Mouse (Mus musculus): Measurements from ENCODE around the gene Dnajc4. TPM values are rescaled to one million over a fixed set of nuclear protein-coding genes. Genes with fewer than 3 reads are reported as not detected.
A peak's percentile ranks its signal among the peaks of the same experiment; 100 is the strongest.

Gene Dnajc4
- polyA plus RNA-seq, 1 experiment: 31.6 TPM

DNA sequence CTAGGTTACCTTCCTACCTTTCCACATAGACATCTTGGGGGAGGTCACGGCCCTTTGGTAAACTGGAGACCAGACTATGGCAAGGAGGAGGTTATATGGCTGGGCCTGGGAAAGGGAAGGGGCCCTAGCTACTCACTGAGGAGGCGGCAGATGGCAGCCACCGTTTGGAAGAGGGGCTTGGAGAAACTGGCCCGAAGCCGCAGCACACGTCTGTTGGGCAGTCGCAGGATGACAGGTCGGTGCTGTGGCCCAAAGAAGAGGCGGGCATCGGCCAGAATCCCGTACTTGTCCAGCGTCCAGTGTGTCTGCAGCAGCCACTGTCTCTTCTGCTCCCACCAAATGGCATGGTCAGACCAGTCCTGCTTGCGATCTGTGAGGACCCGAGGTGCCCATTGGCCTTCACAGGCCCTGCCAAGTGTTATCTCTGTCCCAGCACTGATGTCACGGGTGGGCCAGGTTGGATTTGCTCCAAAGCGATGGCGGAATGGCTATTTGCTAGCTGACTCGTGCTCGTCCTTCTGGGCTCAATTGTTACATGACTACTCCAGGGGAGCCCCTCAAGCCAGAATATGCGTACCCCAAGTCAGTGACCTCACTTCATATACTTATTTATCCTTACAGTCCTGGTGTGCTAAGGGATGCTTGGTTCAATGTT lies 22.2 kb upstream of the Dnajc4 start:
- no peak for TF ChIP-seq CTCF (IDR thresholded peaks at IDR 0.05; ENCODE audit: borderline replicate concordance, control insufficient read depth, extremely low read depth, insufficient read depth, low read length, poor library complexity)
- TF ChIP-seq POLR2A (IDR thresholded peaks at IDR 0.05; ENCODE audit: control insufficient read depth, extremely low read depth, insufficient read depth, low read length, poor library complexity): no peak
- H3K27me3 ChIP-seq (ENCODE audit: control insufficient read depth, insufficient read depth, low read length): no peaks in the 10 kb centered on the region
- H3K4me1 ChIP-seq (replicated peaks; ENCODE audit: control insufficient read depth, insufficient read depth, low read length): peaks cover 12% of the 10 kb centered on the region
- no peak overlapping the region for H3K27ac ChIP-seq (ENCODE audit: control insufficient read depth, insufficient read depth, low read length)
- no peak overlapping the region for H3K4me3 ChIP-seq (ENCODE audit: control insufficient read depth, insufficient read depth, low read length)
- DNase-seq: no peak
- WGBS: 98% methylated on average over 20 of the region's 20 CpGs
- H3K36me3 ChIP-seq (ENCODE audit: control insufficient read depth, insufficient read depth, low read length): peaks cover 25% of the 10 kb centered on the region

DNA sequence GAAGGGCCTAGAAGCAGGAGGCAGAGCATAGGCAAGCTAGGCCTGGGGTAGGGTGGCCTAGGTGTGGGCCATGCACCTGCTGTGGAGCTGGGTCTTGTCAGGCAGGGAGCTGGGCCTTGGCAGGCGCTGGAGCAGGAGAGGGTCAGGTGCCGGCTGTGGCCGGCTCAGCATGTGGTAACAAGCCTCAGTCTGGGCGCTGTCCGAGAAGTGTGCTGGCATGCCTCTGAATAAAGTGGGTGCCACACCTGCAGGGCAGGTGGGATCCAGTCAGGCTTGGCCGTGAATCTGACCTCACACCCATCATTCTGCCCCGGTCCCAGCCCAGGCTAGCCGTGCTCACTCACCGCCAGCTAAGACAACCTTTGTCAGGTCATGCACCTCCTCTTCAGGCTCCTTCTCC lies 21.6 kb upstream of the Dnajc4 start:
- TF ChIP-seq CTCF (IDR thresholded peaks at IDR 0.05; ENCODE audit: borderline replicate concordance, control insufficient read depth, extremely low read depth, insufficient read depth, low read length, poor library complexity) (no peak), POLR2A (IDR thresholded peaks at IDR 0.05; ENCODE audit: control insufficient read depth, extremely low read depth, insufficient read depth, low read length, poor library complexity) (no peak)
- Histone ChIP-seq H3K36me3 (ENCODE audit: control insufficient read depth, insufficient read depth, low read length) (peaks cover 25% of the 10 kb centered on the region), H3K4me3 (ENCODE audit: control insufficient read depth, insufficient read depth, low read length) (no peak overlapping the region), H3K4me1 (replicated peaks; ENCODE audit: control insufficient read depth, insufficient read depth, low read length) (peaks cover 10% of the 10 kb centered on the region), H3K27ac (ENCODE audit: control insufficient read depth, insufficient read depth, low read length) (no peak overlapping the region), H3K27me3 (ENCODE audit: control insufficient read depth, insufficient read depth, low read length) (no peaks in the 10 kb centered on the region)
- DNase-seq: no peak
- WGBS: 99% methylated on average over 9 of the region's 9 CpGs

DNA sequence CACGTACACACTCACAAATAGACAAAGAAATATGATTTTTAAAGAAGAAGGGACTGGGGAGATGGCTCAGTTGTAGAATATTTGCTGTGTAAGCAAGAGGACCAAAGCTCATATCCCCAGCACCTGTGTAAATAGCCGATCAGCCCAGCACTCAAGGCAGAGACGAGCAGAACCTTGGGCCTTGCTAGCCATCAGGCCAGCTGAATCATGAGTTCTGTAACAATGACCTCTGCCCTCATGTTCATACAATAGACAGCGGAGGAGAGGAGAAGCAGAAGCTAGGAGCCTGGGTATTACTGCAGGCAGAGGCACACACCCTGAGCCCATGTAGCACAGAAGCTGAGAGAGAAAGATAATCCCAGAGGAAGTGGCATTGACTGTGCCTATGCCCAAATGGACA lies 20.1 kb upstream of the Dnajc4 start:
- H3K27me3 ChIP-seq (ENCODE audit: control insufficient read depth, insufficient read depth, low read length): no peaks in the 10 kb centered on the region
- no peak for DNase-seq
- no peak overlapping the region for H3K4me3 ChIP-seq (ENCODE audit: control insufficient read depth, insufficient read depth, low read length)
- no peak overlapping the region for H3K27ac ChIP-seq (ENCODE audit: control insufficient read depth, insufficient read depth, low read length)
- H3K36me3 ChIP-seq (ENCODE audit: control insufficient read depth, insufficient read depth, low read length): peaks cover 30% of the 10 kb centered on the region
- WGBS: 95% methylated on average over 4 of the region's 4 CpGs
- peaks cover 5% of the 10 kb centered on the region for H3K4me1 ChIP-seq (replicated peaks; ENCODE audit: control insufficient read depth, insufficient read depth, low read length)
- TF ChIP-seq CTCF (IDR thresholded peaks at IDR 0.05; ENCODE audit: borderline replicate concordance, control insufficient read depth, extremely low read depth, insufficient read depth, low read length, poor library complexity) (no peak), POLR2A (IDR thresholded peaks at IDR 0.05; ENCODE audit: control insufficient read depth, extremely low read depth, insufficient read depth, low read length, poor library complexity) (no peak)

DNA sequence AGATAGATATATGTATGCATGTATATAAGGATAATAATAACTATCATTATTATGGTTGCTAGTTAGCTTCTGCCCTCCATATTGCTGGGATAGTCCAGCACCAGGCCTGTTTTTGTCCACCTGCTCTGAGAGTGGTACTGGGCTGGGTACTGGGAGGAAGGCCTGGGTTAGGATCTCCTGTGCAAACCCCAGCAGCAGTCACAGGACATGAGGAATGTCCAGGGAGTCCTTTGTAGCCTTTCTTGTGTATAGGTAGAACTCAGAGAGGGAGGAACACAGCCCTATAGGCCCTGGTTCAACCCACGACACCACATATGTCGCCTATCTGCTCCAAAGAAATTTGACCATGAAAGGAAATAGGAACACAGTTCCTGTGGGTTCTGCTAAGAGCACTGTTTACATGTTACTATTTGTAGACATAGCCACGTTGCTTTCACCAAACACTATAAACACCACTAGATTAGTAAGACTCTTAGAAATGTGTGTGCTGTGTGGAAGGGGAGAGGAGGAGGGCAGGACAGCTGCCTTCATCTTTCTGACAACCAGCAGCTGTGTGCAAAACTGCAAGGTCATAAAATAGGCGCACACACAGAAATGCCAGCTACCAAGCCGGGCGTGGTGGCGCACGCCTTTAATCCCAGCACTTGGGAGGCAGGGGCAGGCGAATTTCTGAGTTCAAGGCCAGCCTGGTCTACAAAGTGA lies 14.7 kb upstream of the Dnajc4 start:
- WGBS: 94% methylated on average over 9 of the region's 9 CpGs
- DNase-seq: no peak
- H3K36me3 ChIP-seq (ENCODE audit: control insufficient read depth, insufficient read depth, low read length): peaks cover 28% of the 10 kb centered on the region
- no peak overlapping the region for H3K4me3 ChIP-seq (ENCODE audit: control insufficient read depth, insufficient read depth, low read length)
- TF ChIP-seq POLR2A (IDR thresholded peaks at IDR 0.05; ENCODE audit: control insufficient read depth, extremely low read depth, insufficient read depth, low read length, poor library complexity) (no peak), CTCF (IDR thresholded peaks at IDR 0.05; ENCODE audit: borderline replicate concordance, control insufficient read depth, extremely low read depth, insufficient read depth, low read length, poor library complexity) (no peak)
- H3K27ac ChIP-seq (ENCODE audit: control insufficient read depth, insufficient read depth, low read length): no peak overlapping the region
- H3K4me1 ChIP-seq (replicated peaks; ENCODE audit: control insufficient read depth, insufficient read depth, low read length): no peaks in the 10 kb centered on the region
- no peaks in the 10 kb centered on the region for H3K27me3 ChIP-seq (ENCODE audit: control insufficient read depth, insufficient read depth, low read length)

DNA sequence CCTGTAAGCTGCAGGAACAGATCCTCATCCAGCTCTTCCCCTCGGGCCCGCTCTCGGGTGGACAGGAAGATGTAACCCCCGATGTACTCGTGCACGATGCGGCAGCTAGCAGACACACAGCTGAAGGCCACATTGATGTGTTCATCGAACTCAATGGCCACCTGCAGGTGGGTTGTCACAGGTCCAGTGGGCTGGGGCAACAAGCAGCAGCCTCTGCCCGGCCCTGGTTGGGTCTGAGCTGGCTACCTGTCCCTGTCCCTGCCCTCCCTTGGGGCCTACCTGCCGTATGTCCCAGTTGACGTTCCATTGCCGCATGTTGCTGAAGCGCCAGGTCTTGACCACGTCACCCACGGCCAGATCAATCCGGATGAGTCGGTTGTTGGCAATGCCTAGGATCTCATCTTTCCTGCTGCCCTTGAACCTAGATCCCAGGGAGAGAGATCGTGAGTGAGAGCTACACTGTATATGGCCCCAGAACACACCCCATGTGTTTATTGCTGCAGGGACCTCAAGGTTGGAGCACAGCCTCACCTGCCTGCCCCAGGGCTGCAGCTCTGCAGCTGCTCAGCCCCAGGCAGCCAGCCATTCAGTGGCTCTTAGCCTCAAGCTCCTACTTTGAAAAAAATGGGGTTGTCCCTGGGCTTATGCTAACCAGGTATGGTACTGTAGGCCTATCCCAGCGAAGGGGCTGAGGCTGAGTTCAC lies 7.1 kb upstream of the Dnajc4 start:
- no peak overlapping the region for H3K27ac ChIP-seq (ENCODE audit: control insufficient read depth, insufficient read depth, low read length)
- peaks cover 33% of the 10 kb centered on the region for H3K4me1 ChIP-seq (replicated peaks; ENCODE audit: control insufficient read depth, insufficient read depth, low read length)
- no peaks in the 10 kb centered on the region for H3K27me3 ChIP-seq (ENCODE audit: control insufficient read depth, insufficient read depth, low read length)
- no peak for DNase-seq
- no peak overlapping the region for H3K4me3 ChIP-seq (ENCODE audit: control insufficient read depth, insufficient read depth, low read length)
- H3K36me3 ChIP-seq (ENCODE audit: control insufficient read depth, insufficient read depth, low read length): peaks cover 53% of the 10 kb centered on the region
- TF ChIP-seq CTCF (IDR thresholded peaks at IDR 0.05; ENCODE audit: borderline replicate concordance, control insufficient read depth, extremely low read depth, insufficient read depth, low read length, poor library complexity) (no peak), POLR2A (IDR thresholded peaks at IDR 0.05; ENCODE audit: control insufficient read depth, extremely low read depth, insufficient read depth, low read length, poor library complexity) (no peak)
- WGBS: 94% methylated on average over 19 of the region's 19 CpGs

DNA sequence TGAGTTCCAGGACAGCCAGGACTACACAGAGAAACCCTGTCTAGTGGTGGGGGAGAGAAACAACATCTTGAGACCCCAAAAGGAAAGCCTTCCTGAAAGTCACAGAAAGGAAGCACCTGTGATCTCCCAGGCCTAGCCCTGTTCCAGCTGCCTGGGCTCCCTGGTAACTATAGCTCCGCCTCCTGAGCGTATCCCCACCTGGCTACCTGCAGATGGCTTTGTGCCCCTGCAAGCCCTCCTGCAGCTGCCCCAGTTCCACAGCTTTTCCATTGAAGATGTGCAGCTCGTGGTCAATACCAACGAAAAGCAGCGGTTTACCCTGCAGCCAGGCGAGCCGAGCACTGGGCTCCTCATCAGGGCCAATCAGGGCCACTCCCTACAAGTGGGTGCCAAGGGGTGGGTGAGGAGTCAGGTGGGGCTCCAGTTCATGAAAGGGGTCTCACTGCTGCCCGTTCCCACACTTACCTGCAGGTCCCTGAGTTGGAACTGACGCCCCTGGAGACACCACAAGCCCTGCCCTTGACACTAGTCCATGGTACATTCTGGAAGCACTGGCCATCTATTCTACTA lies 5.4 kb upstream of the Dnajc4 start:
- no peak overlapping the region for H3K4me3 ChIP-seq (ENCODE audit: control insufficient read depth, insufficient read depth, low read length)
- peaks cover 42% of the 10 kb centered on the region for H3K4me1 ChIP-seq (replicated peaks; ENCODE audit: control insufficient read depth, insufficient read depth, low read length)
- no peaks in the 10 kb centered on the region for H3K27me3 ChIP-seq (ENCODE audit: control insufficient read depth, insufficient read depth, low read length)
- 53% methylated on average over 9 of the region's 9 CpGs for WGBS
- peaks cover 43% of the 10 kb centered on the region for H3K36me3 ChIP-seq (ENCODE audit: control insufficient read depth, insufficient read depth, low read length)
- no peak for DNase-seq
- TF ChIP-seq POLR2A (IDR thresholded peaks at IDR 0.05; ENCODE audit: control insufficient read depth, extremely low read depth, insufficient read depth, low read length, poor library complexity): no peak
- TF ChIP-seq CTCF (IDR thresholded peaks at IDR 0.05; ENCODE audit: borderline replicate concordance, control insufficient read depth, extremely low read depth, insufficient read depth, low read length, poor library complexity): no peak
- H3K27ac ChIP-seq (ENCODE audit: control insufficient read depth, insufficient read depth, low read length): peak overlapping the region; percentile 47; the same call in 1 of the 2 replicates

All from thymus, adult 2 months (tissue).